Mouse (Mus musculus) embryonic fibroblast, embryonic 13.5 days (primary cell): Measurements from ENCODE around the gene Hnrnpa3.

Experiments
- CTCF ChIP-seq: IDR thresholded peaks from 2 replicates; pipeline ENCODE4 v1.5.1; 2011; ENCODE audit warnings: mild to moderate bottlenecking, control low read depth, low read length, moderate library complexity, borderline replicate concordance; ENCODE audit not compliant: insufficient read depth
- POLR2A ChIP-seq: IDR thresholded peaks from 2 replicates; pipeline ENCODE4 v1.6.1; 2011; ENCODE audit warnings: low read depth, mild to moderate bottlenecking, control low read depth, low read length, moderate library complexity

- TF ChIP-seq POLR2A (no peak), CTCF (no peak)
These were observed 13.5 kb downstream of the Hnrnpa3 start for GRCm38 (mm10) chr2:75672561-75672960.
